12 mouse cellular contexts compared by ENCODE assay signal in the genomic region with DNA sequence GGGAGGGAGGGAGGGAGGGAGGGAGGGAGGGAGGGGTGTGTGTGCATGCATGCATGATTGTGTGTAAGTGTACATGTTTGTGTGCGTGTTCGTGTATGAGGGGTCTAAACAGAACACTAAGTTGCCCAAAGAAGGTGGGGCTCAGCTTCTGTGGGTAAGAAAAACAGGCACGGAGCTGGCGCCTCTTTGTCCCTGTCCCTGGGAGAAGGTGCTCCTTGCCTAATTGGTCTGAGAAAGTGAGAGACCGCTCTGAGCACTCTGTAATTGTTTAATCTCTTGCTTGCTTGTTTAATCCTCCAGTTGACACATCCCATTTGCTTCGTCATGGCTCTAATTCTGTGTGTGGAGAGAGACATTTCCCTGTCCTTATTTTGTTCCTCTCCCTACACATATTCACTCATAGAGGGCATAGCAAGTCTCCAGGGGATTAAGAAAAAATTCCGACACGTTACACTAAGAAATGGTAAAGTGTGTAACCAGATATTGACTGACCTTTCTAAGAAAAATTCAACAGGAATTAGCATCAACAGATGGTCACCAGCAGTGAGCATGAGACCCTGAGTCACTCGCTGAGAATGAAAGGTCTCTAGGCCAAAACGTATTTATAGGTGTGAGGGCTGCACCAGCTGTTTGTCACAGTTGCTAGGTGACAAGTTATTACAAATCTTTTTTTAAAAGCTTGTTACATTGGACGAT. TPM values are rescaled to one million over a fixed set of nuclear protein-coding genes. Genes with fewer than 3 reads are reported as not detected.
A peak's percentile ranks its signal among the peaks of the same experiment; 100 is the strongest.
DNase-seq lines count a peak whose midpoint lies in the region; ATAC-seq lines count a peak whose summit lies in the region.
"Had no signal": no experiment of that assay in that cellular context is flagged by ENCODE, and none has a peak within 500 bp of the region (broad histone marks: within the 10 kb centered on the region; RNA-seq: fewer than 3 reads in every experiment).

No protein-coding gene starts in this region.

- no peaks in the 10 kb centered on the region for H3K9me3 ChIP-seq in heart, embryonic 16.5 days (replicated peaks; ENCODE audit: control insufficient read depth, low read length)
- H3K9me3 ChIP-seq in heart, embryonic 10.5 days: no peaks in the 10 kb centered on the region
- no peaks in the 10 kb centered on the region for H3K9me3 ChIP-seq in forebrain, embryonic 14.5 days (replicated peaks; ENCODE audit: control insufficient read depth, low read length)
- H3K9me3 ChIP-seq: hindbrain, embryonic 15.5 days had no signal

- peak; percentile 23 for DNase-seq in adrenal gland, adult 2 months
- no peak for DNase-seq in adrenal gland, postnatal 10 days
- DNase-seq in heart, embryonic 10.5 days (ENCODE audit: low spot score): no peak
- DNase-seq in forebrain, embryonic 14.5 days (ENCODE audit: low spot score): peak; percentile 30
- peak; percentile 27 to 68 for DNase-seq in kidney, postnatal 25 days
- no peak for DNase-seq in left cerebral cortex, postnatal 4 days
- no peak for DNase-seq in gastrocnemius, postnatal 14 days
- DNase-seq: adrenal gland, postnatal 36 days; cerebellum, adult 9-11 months; lung, adult 18-20 months had no signal

- peaks cover 25% of the 10 kb centered on the region for H3K4me1 ChIP-seq in heart, embryonic 16.5 days (ENCODE audit: control insufficient read depth, insufficient read depth, low read length)
- peaks cover 8% of the 10 kb centered on the region; the same call in 1 of the 2 replicates for H3K4me1 ChIP-seq in heart, embryonic 10.5 days
- no peaks in the 10 kb centered on the region for H3K4me1 ChIP-seq in forebrain, embryonic 14.5 days (ENCODE audit: control insufficient read depth, insufficient read depth, low read length)
- H3K4me1 ChIP-seq: hindbrain, embryonic 15.5 days had no signal

- H3K4me2 ChIP-seq in heart, embryonic 16.5 days (ENCODE audit: low read depth, low read length): 0 out of 2 replicates have a peak overlapping the region, but pooled peaks have one; percentile 11
- no peak overlapping the region for H3K4me2 ChIP-seq in forebrain, embryonic 14.5 days (ENCODE audit: low read length)
- H3K4me2 ChIP-seq: hindbrain, embryonic 15.5 days had no signal

- no peaks in the 10 kb centered on the region for H3K36me3 ChIP-seq in heart, embryonic 16.5 days (ENCODE audit: control insufficient read depth, insufficient read depth)
- no peaks in the 10 kb centered on the region for H3K36me3 ChIP-seq in heart, embryonic 10.5 days
- no peaks in the 10 kb centered on the region for H3K36me3 ChIP-seq in forebrain, embryonic 14.5 days (ENCODE audit: control insufficient read depth, insufficient read depth, low read length)
- H3K36me3 ChIP-seq: hindbrain, embryonic 15.5 days had no signal

- H3K9ac ChIP-seq in heart, embryonic 16.5 days (ENCODE audit: low read length): no peak overlapping the region
- H3K9ac ChIP-seq in forebrain, embryonic 14.5 days (ENCODE audit: low read length): no peak overlapping the region
- H3K9ac ChIP-seq: hindbrain, embryonic 15.5 days had no signal

- H3K27me3 ChIP-seq in heart, embryonic 16.5 days (ENCODE audit: control insufficient read depth, insufficient read depth, low read length): no peaks in the 10 kb centered on the region
- H3K27me3 ChIP-seq in heart, embryonic 10.5 days (ENCODE audit: insufficient read depth, poor library complexity, severe bottlenecking): no peaks in the 10 kb centered on the region
- H3K27me3 ChIP-seq in forebrain, embryonic 14.5 days (replicated peaks; ENCODE audit: control insufficient read depth, insufficient read depth, low read length): no peaks in the 10 kb centered on the region
- H3K27me3 ChIP-seq: hindbrain, embryonic 15.5 days had no signal

- no peak overlapping the region for H3K4me3 ChIP-seq in heart, embryonic 16.5 days (ENCODE audit: low read length)
- H3K4me3 ChIP-seq in heart, embryonic 10.5 days: no peak overlapping the region
- no peak overlapping the region for H3K4me3 ChIP-seq in forebrain, embryonic 14.5 days (ENCODE audit: low read depth, low read length)
- H3K4me3 ChIP-seq: hindbrain, embryonic 15.5 days had no signal

- 42% methylated on average over 11 of the region's 11 CpGs for WGBS in heart, embryonic 16.5 days
- WGBS in heart, embryonic 10.5 days: 50% methylated on average over 11 of the region's 11 CpGs
- 28% methylated on average over 11 of the region's 11 CpGs for WGBS in forebrain, embryonic 14.5 days

- ATAC-seq in heart, embryonic 16.5 days (replicated peaks; ENCODE audit: extremely low read depth, insufficient read depth, low FRiP score): no peak
- ATAC-seq in forebrain, embryonic 14.5 days: peak; percentile 38; the same call in 1 of the 2 replicates

- intact Hi-C loops in left cerebral cortex, postnatal 4 days (cut with DNase I): loop anchor here (5.0 kb wide), 1 partner anchor 149 kb away; no protein-coding TSS in a partner anchor
- intact Hi-C loops in gastrocnemius, postnatal 14 days (cut with DNase I; ENCODE audit: low total_unique reads): no loop called here

- peak overlapping the region; percentile 71 for H3K27ac ChIP-seq in heart, embryonic 16.5 days (ENCODE audit: low read length)
- H3K27ac ChIP-seq in heart, embryonic 10.5 days: no peak overlapping the region
- no peak overlapping the region for H3K27ac ChIP-seq in forebrain, embryonic 14.5 days (ENCODE audit: low read depth, low read length)
- H3K27ac ChIP-seq: hindbrain, embryonic 15.5 days had no signal

RNA-seq across cellular contexts. Expression of a gene that starts 27.6 kb away (rescaled TPM):
- 10 to 100 TPM; 30.1 to 40.1 TPM for total RNA-seq in adrenal gland, adult 2 months (2021)
- 26.8 TPM in 2 replicates for polyA plus RNA-seq in adrenal gland, adult 2 months (2012; rRNA removed)
- total RNA-seq in adrenal gland, postnatal 10 days (2021): 10 to 100 TPM; 33.0 to 34.1 TPM
- 16.8 and 18.1 TPM in 2 replicates for polyA plus RNA-seq in heart, embryonic 16.5 days (2015; fragmentation: Nextera tagmentation; extraction: Ambion mirVana)
- 19.3 and 31.0 TPM in 2 replicates for polyA plus RNA-seq in heart, embryonic 10.5 days (2016; fragmentation: Nextera tagmentation; extraction: Ambion mirVana)
- polyA plus RNA-seq in forebrain, embryonic 14.5 days (2014; fragmentation: Nextera tagmentation; extraction: Ambion mirVana): 24.6 and 29.9 TPM in 2 replicates
- total RNA-seq in left cerebral cortex, postnatal 4 days (2021): 10 to 100 TPM; 43.1 to 46.5 TPM
- 10 to 100 TPM; 23.8 to 24.7 TPM for total RNA-seq in gastrocnemius, postnatal 14 days (2021)

Comparison
In these comparisons a context has a peak if more than half of its experiments do, and no peak if none do; other contexts are left out.
1. DNase-seq: peak in adrenal gland, adult 2 months (single experiment), forebrain, embryonic 14.5 days (single experiment) and kidney, postnatal 25 days (2 of 2); none in adrenal gland, postnatal 10 days (single experiment), heart, embryonic 10.5 days (single experiment), left cerebral cortex, postnatal 4 days (single experiment) and gastrocnemius, postnatal 14 days (single experiment).